Mouse (Mus musculus): Measurements from ENCODE around the gene Col19a1.
"Not testable (repeated sequence)": the region's sequence is repeated elsewhere in the genome, so short reads cannot be mapped to it uniquely, and the experiment has no call there.

The Col19a1 gene

DNA sequence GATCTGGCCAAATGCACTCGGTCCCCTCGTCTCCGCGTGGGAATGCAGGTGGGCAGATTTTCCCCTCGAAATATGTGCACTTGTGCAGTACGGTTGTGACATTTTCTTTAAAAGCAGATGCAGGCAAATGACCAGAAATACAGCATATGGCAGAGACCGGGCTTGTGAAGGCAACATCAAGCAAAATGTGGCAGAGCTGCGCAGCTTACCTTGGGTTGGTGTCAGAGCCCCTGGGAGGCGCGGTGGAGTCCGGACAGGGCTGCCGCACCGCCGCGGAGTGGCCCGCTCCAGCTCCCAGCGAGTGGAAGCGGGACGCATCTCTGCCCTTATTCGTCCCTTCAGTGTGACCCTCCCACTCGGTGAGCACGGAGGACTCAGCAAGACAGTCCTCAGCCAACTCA is at the start of gene Col19a1:
Col19a1 (minus strand) TSS at position 332 of the 401 bp plus-strand sequence.
- DNase-seq (ENCODE audit: low spot score), result no peak

DNA sequence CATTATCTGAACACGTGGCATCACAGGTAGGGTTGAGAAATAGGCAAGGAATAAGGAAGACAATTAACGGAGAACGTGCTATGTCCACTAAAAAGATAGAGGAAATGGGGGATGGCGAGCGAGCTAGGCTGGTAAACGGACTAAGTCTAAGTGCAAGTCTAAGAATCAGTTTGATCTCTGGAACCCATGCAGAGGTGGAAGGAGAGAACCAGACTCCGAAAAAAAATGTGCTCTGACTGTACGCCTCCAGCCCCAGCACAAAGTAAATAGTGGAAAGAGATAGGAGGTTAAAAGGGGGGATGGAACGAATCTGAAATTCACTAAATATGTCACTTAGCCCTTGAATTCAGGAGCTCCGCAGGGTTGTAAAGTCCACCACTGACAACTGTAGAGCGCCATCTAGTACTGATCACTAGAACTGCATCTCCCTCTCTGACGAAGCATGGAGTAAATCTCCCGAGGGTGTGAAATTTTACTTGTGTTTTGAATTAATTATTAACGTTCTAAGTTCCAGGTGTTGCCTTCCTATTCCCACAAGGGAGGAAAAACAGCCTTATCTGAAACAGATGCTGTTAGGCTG is 46.4 kb upstream of the Col19a1 start:
- DNase-seq (ENCODE audit: low spot score), result no peak

DNA sequence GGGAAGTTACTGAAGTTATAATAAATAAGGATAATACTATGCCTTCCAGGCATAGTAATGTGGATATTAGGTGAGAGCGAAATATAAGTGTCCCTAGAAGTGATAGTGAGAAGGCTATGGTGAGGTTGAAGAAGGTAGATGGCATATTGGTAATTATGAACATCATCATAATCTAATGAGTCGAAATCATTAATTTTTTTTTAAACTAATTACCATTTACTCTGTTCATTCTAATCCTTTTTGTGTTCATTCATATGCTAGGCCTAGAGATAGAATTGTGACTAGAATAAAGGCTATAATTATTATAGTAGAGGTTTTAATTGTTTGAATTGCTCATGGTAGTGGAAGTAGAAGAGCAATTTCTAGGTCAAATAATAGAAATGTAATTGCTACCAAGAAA is 25.3 kb upstream of the Col19a1 start:
- DNase-seq (ENCODE audit: low spot score), result not testable (repeated sequence)

DNA sequence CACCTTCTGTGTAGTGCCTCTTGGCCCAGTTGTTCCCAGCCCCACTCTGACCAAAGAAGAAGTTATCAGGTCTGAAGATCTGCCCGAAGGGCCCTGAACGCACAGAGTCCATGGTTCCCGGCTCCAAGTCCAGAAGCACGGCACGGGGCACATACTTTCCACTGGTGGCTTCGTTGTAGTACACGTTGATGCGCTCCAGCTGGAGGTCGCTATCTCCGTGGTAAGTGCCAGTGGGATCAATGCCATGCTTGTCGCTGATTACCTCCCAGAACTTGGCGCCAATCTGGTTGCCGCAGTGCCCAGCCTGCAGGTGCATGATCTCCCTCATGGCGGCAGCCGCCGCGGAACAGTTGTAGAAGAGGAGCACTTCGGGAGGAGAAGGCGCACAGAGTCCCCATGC is 7.8 kb upstream of the Col19a1 start:
- DNase-seq (ENCODE audit: low spot score), result no peak

DNA sequence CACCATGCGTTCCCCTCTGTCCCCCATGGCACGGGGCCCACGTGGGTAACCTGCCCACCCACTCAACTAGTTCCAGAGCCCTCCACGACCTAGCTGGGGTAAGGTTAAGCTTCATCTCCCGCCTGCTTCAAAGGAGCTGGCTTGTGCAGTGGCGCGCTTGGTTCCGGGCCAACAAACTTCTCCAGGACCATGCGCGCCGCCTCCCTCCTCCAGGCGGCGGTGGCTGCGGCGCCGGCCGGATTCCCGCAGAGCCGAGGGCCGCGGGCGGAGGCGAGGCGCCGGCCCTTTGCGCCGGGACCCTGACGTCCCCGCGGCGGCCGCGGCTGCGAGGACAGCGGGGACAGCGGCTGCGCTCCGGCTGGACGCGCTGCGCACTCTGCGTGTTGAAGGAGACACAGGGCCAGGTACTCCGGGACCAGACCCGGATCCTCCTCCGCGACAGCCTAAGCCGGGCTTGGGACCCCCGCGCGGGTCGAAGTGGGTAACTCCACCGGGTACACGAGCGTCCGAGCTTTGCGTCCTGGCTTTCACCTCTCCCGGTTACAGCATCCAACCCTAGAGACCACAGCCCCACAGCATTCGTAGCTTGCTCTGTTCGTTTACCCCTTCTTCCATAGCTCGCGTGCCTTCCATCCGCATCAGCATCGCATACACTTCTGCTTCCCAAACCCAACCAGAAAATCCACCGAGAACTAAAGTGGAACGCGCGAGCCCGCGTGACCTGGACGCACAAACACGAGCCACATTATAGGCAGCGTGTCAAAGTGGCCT is 717 bp downstream of the Col19a1 start:
- DNase-seq (ENCODE audit: low spot score), result no peak

DNA sequence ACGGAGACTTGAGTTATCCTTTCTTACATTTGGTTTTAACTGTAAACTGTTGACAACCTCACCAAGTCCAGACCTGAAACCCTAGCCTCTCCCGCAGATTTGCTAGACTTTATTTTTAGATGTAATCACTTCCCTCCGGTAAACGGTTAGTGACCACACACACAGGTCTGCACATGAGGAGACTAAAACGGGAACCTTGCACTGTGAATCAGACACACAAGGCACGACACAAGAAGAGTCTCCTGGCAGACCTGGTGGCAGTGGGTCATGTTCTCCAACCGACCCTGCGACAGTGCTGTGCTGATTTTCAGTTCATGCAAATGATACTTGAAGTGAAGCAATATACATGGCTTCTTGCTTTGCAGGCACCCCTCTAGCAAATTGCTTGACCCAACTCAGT is 14.7 kb downstream of the Col19a1 start:
- DNase-seq (ENCODE audit: low spot score), result no peak

DNA sequence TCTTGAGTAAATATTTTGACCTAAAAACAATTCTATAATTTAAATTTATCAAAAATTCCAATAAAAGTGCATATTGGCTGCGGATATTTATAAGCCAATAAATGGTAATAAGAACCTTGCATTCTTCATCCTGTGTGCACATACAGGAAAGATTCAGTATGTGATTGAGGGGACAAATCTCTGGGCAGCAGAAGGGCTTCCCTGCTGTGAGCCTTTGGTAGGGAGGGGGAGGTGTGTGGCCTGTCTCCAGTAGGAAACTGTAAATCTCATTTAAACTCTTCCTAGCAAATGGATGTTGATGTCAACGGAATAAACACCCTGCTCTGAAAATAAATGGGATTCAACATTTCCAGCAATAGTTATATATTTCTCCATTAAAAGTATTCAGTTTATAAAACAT is 23.2 kb downstream of the Col19a1 start:
- DNase-seq (ENCODE audit: low spot score), result no peak

DNA sequence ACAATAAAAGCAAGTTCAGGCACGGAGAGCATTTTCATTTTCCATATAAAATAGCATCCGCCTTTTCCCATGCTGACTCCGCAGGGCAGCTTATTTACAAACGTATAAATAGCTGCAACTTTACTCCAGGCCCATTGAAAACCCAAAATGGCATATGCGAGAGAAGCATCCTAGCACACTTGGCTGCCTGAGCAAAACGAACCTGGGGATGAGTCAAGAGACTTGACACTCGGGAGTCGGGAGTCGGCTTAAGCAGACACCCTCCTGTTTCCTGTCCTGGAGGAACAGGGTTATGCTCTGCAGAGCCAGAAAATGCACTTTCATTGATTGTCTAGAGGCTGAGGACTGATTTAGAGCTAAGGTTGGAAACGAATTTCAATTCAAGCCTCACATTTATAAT is 29.3 kb downstream of the Col19a1 start:
- DNase-seq (ENCODE audit: low spot score), result no peak

DNA sequence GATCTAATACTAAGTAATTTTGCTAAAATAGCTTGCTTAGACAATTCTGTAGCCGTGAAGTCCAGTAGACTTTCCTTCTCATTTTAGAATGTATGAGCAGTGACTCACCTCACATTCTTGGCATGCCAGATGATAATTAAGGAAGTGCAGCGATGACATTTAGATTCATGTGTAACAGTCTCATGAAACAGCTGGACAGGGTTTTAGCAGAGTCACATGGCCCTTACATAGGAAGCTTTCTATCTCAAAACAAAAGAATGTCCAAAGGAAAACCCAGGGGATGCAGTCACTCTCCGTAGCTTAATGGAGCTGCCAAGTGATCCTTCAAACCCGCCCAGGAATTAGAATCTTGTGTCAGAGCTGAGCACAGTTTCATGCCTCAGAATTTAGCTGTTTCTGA is 33.8 kb downstream of the Col19a1 start:
- no peak for DNase-seq (ENCODE audit: low spot score)

DNA sequence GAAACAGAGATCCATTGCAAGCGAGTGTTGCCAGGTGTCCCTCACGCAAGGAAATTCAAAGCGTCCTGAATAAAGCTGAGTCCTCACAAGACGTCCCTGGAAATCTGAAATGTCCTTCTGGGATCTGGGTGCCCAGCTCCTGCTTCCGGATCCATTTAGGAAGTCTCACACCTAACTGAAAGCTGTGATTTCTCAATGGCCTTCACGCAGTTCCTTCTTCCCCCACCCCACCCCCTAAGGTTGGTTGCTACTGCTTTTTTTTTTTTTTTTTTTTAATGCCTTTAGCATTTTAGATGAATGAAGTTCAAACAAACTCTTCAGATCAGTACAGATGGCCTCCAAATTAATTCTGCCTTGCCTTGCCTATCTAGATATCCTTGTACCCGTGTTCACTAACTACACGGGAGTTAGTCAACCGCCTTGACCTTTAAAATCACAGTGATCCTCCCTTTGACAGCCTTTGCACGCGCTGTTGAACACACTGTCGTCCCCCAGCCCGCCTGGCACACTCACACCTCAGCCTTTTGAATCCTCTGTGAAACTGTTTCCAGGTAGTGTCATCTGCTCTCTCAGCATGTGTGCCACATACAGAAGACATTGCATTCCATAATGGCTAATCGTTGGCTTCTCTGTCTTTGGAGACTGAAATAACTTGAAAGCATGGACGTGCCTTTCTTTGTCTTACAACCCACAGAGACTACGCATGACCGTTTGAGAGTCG is 36.6 kb downstream of the Col19a1 start:
- no peak for DNase-seq (ENCODE audit: low spot score)

DNA sequence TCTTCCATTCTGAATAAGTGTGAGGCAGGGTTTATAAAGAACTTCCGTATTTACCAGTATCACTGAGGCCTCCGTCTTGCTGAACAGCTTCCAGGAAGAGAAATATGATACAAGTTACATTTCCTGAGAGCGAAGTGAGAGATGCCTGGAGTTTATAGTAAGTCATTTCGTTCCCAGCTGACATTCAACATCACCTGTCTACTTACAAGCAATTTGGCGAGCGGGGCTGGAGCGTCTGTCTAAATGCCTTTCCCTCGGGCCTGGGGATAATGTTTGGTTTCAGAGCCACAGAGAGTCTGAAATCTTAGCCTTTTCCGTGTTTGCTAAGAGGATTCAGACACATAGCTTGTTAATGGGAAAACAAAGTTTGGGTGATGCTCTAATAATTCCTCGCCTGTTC is 37.2 kb downstream of the Col19a1 start:
- no peak for DNase-seq (ENCODE audit: low spot score)

DNA sequence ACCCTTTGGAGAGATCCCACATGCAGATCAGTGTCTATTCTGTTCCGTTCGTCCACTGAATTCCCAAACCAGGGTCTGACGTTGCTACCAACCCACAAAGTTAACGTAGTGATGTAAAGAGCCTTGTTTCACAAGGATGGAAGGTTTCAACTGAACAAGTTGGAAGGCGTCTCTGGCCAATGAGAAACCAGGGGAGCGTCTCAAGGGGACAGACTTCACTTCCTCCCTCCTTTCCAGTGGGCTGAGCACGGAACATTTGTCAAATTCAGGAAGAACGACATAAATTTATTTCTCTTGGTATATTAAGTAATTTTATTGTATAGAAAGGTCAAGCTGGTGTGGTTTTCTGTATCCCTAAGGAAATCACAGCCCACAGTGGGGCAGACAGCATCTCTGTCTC is 38.2 kb downstream of the Col19a1 start:
- DNase-seq (ENCODE audit: low spot score), result no peak

DNA sequence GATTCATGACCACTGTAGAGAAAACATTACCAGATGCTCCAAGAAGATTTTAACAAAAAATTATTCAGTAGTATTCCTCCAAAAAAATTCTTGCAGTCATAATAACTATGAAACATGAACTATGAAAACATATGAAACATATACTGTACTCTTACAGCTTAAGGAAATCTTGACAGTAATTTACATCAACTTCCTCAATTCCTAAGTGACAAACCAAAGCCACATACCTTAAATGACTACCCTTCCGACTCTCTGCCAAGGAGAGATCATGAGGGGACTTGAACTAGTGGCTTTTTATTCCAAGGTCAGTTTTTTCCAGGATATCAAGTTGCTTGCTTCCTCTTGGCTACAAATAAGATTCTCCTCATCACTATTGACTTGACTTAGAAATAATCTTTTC is 39.7 kb downstream of the Col19a1 start:
- no peak for DNase-seq (ENCODE audit: low spot score)

DNA sequence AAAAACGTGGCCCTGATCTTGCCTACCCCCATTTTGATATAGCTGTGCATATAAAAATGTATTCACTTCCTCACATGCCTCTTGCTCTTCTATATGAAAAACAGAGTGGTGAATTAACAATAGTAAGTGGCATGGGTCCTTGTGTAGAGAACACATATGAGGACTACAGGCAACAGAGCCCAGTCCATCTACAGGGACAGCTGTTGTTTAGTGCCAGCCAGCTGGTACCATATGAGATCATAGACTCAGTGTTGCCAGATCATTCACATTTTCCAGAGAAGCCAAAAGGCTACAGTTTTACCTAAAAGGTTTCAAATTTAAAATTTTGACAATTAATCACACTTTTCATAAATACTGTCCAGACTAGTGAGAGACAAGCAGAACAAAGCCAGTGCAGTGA is 47.4 kb downstream of the Col19a1 start:
- no peak for DNase-seq (ENCODE audit: low spot score)

DNA sequence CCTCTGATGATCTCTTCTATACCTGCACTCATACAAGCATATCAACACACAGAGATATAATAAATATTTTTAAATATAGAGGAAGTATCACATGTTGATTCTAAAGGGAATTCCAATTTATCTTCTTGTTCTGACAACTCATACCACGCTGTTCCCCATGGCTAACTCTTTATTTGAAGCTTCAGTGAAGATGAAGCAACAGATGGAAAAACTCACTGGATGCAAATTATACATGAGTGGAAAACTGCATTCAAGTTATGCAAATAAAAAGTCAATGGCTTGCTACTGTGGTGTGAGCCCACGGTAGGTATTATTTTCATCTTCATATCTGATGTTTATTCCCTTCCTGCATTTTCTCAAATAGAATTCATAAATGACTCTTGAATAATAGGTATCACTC is 60.1 kb downstream of the Col19a1 start:
- DNase-seq (ENCODE audit: low spot score), result no peak

DNA sequence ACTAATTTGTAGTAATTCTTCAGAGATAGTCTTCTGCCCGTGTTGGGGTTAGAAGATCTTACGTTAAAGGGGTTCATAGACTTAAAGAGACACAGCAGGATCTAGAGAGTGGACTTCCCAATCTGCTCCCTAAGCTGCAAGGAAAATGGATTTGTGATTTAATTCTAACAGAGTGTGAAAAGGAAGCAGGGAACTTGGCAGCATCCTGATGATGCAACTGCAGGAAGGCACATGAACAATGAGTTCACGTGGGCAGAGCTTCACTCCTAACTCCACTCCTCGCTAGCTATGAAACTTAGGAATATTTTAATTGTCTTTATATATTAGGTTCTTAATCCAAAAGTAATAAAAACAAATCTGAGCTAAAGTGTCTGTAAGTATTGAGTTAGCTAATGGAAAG is 69.8 kb downstream of the Col19a1 start:
- no peak for DNase-seq (ENCODE audit: low spot score)

DNA sequence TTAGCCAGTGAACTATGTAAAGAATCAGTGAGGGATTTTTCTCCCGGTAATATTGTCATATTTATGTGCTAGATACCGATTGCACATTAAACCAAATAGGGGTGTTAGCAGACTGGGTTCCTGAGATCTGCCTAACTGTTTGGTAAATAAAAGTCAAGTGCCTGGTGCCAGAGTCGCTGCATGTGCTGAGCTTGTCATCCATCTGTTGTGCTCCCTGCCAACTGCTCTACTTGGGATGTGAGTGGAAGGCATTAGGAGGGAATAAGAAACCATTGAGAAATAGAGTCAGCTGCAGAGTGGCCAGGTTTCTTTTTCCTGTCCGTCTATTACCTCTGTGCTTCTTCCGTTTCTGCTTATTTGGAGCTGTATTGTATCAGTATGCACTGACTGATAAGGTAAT is 71.9 kb downstream of the Col19a1 start:
- no peak for DNase-seq (ENCODE audit: low spot score)

DNA sequence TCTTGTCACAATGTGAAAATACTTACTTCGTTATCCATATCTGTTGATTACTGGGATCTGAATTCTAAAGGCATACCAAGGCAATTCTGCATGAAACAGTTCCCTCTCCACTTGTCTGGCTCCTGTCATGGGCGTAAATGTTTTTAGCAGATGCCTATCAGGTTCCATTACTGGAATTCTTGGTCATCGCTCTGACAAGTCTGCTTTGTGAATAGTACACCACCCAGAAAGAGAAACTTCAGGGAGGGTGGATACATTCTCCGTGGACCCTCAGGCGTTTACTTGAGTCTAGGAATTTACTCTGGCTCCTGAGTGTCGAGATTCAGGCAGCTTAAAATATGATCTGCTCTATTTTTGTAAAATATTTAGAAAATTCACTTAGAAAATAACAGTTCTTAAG is 75.7 kb downstream of the Col19a1 start:
- DNase-seq (ENCODE audit: low spot score), result no peak

DNA sequence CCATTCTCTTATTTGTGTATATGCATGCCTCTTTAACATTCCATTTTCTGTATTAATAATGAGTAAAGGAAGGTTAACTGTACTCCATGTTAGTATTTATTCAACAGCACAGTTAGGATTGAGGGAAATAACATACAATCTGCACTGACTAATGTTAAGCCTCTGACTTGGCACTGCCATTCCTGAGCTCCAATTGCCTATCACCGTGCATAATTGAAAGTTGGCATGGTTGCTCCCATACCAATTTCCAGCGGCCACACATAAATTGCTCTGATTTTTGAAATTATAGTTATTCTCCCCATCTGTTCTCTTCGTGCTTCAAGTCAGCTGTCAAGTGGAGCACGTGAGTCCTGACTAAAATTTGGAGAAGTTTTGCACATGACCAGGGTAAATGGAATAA is 91.9 kb downstream of the Col19a1 start:
- no peak for DNase-seq (ENCODE audit: low spot score)

DNA sequence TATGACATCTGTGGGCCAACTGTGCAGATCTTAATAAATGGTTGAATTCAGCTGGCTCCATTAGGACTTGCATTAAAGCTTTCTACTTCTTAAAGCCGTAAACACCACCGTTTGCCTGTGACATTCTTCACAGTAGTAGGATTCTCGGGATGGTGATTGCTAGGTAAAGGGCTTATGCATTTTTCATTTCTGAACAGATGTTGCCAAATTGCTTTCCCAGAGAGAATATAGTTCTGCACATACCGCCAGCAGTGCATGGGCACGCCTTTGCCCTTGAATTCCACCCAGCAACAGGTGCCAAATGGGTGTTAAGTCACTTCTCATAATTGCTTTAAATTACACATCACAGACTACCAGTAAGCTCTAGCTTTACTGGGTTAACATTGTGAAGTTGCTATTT is 103.1 kb downstream of the Col19a1 start:
- no peak for DNase-seq (ENCODE audit: low spot score)

DNA sequence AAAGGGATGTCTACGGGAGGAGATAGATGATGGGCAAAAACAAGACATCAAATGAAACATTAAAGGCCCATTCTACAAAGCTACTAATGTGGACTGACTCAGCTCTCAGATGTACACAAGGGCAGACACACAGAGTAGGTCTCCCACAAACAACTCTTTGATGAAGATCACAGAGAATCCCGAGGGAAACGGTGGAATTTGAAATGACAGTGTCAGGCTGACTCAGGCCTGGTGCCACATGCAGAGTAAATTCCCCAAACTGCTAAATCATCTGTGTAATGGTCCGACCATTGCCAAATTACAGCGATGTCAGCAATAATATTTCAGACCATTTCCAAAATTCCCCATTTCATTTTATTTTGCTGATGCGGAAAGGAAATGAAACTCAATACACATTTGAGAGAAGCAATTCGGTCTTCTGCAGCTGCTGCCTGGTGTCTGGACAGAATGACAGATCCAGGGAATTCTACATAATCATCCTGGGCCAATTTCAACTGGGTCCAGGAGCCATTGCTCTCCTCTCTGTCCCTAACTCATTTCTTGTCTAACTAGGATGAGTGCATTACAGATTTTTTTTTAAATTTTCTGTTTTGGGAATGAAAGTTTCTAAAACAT is 116.1 kb downstream of the Col19a1 start:
- DNase-seq (ENCODE audit: low spot score), result no peak

DNA sequence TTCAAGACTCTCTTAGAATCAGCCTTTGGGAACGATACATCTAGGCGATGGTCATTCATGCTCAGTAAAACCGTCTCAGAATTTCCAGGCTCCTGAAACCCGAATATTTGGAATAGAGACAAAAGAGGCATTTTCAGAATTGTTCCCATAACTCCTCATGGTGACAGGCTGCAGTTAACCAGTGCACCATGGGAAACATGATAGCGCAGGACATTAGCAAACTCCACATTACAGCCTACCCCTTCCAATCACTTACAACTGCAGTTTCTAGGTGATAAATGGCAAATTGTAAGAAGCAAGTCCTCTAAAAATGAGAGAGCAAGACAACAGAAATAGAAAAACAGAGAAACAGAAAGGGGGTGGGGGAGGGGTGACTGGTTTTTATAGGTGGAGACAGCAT is 116.6 kb downstream of the Col19a1 start:
- no peak for DNase-seq (ENCODE audit: low spot score)

DNA sequence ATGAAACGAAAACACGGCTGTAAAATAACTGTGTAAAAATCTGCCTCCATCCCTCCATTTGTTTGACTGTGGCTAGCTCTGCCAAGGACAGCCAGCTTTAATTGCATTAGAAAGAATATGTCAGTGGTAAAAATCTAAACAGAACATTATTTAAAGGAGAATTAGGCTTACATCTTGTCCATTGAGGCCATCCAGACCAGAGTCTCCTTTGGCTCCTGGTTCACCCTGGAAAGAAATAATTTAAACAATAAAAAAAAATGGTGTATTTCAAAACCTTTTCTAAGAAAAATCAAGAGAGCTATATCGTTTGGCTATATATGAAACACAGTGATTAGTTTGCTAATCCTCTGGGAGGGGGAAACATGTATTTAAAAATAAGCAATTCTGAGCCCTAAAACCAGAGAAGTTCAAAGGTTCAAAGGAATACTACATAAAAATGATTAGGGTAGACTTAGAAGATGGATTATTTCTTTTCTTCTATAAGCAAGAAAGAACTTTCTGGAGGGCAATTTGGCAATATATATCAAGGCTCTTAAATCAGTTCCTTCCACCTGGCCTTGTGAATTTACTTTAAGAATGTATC is 125.9 kb downstream of the Col19a1 start:
- no peak for DNase-seq (ENCODE audit: low spot score)

All from ovary, adult 18-20 months (tissue).